Mouse (Mus musculus): ENCODE data around the gene 2810408A11Rik.
"Not testable (repeated sequence)": the region's sequence is repeated elsewhere in the genome, so short reads cannot be mapped to it uniquely, and the experiment has no call there.

2810408A11Rik gene

DNA sequence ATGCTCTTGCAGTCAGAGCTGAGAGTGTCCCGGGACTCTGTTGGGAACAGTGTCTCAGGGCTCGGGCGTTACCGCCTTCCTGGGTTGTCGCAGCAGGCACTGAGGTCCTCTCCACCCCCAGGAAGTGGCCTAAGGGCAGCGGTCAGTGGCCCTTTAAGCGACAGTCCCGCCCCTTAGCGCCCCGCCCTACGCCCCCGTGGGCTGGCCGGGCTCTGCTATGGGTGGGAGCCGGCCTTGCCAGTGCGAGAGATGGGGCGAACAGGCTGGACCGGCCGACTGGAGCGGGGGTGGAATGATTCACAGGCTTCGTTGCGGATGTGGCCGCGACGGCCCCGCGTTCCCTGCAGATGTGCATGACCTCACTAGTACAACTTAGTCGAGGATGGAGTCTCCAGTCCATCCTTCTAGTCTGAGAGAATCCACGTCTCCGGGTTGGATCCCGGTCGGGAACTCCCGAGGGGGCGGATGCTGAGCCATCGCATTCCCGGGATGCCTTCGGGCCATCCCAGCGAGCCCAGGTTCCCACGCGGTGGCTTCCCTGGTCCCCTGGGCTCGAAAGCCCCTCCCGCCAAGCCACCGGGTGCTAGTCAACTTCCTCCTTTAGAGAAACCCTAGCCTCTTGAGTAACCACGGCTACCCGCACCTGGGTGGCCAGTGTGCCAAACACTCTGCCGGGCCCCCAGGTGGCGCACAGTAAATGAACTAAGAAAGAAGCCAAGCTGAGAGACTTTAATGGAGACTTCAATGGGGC is 19.8 kb downstream of the 2810408A11Rik start, which contains the start of gene Kctd11:
Gene Kctd11, minus strand, starts transcription at position 554 of the 751 bp plus-strand sequence.
- DNase-seq (ENCODE audit: low spot score in 2 of 2) = peak; percentile 22 to 52

DNA sequence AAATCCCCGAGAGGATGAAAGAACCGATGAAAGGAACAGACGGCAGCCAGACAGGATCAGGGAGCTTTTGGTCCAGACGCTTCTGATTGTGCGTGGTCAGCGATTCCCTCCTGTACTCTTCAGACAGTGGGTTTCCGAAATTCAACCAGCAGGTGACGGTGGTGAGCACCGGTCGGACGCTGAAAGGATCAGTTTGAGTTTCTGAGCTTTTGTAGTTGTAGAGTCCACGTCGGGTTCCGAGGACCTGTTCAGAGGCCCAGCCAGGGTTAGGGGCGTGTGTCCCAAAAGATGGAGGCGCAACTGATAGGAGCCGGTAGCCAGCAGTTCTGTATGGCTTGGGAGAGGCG is 20.3 kb downstream of the 2810408A11Rik start:
- DNase-seq (ENCODE audit: low spot score in 2 of 2) = peak in 1 of 2 experiments; percentile 26

GRCm38 (mm10) chr11:69879711-69880110 is 21.1 kb downstream of the 2810408A11Rik start:
- no peak for DNase-seq (ENCODE audit: low spot score in 2 of 2)

- DNase-seq (ENCODE audit: low spot score in 2 of 2) = no peak
Measured at GRCm38 (mm10) chr11:69878952-69879351, 21.8 kb downstream of the 2810408A11Rik start.

- DNase-seq (ENCODE audit: low spot score in 2 of 2) = no peak
Measured at GRCm38 (mm10) chr11:69878399-69878798, 22.4 kb downstream of the 2810408A11Rik start.

DNA sequence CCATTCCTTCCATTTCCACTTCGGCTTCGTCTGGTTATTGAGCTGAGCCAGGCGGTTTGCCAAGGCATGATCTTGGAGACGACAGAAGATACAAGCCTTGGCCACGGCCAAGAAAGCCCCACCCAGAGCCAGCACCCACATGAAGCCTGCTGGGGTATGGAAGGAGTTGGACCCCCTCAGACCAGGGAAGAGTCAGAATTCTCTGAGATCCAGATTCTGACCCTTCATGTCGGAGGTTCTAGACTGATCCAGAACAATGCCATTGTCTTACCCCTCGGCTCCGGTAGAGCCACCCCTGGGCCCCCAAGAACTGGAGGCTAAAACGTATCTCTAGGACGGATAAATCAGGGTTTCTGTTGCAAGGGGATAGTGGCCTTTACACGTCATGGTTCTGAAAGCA is 22.9 kb downstream of the 2810408A11Rik start, which contains the start of gene Tmem95:
Gene Tmem95, minus strand, starts transcription at position 141 of the 400 bp plus-strand sequence.
- no peak for DNase-seq (ENCODE audit: low spot score in 2 of 2)

- peak; percentile 51 to 72 for DNase-seq (ENCODE audit: low spot score in 2 of 2)
Measured at GRCm38 (mm10) chr11:69876867-69877266, 23.9 kb downstream of the 2810408A11Rik start.

GRCm38 (mm10) chr11:69876186-69876585 is 24.6 kb downstream of the 2810408A11Rik start:
- DNase-seq (ENCODE audit: low spot score in 2 of 2) = no peak

DNA sequence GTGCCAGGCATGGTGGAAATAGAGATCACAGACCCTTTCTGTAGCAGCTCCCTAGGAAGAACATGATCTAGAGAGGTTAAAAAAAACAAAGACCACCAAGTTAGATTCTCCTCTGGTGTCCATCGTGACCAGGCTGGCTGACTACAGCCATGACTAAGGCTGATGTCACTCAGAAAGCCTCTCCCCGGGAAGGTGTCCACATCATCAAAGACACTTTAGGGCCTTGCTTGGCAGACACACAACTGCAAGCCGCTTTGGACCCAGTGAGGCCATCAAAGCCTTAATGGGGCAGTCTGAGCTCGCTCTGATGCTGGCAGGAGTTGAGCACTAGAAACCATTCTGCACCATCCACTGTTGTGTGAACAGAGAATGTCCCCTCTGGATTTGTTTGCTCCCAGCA is 28.3 kb downstream of the 2810408A11Rik start:
- no peak for DNase-seq (ENCODE audit: low spot score in 2 of 2)

DNA sequence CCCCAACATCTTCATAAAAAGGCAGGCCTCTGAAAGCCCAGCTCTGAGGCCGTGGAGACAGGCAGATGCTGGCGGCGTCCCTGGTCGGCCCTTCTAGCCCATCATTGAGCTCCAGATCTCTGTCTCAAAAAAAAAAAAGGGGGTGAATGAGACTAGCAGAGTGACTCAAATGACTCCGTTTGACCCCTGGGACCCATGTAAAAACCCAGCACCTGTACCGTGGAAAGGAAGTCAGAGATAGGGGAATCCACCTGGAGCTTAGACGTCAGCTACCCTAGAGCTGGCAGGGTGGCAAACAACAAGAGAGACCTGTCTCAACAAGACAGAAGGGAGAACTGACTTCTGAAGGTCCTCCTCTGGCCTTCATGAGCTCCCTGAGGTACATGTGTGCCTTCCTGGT is 29.0 kb downstream of the 2810408A11Rik start:
- no peak for DNase-seq (ENCODE audit: low spot score in 2 of 2)

DNA sequence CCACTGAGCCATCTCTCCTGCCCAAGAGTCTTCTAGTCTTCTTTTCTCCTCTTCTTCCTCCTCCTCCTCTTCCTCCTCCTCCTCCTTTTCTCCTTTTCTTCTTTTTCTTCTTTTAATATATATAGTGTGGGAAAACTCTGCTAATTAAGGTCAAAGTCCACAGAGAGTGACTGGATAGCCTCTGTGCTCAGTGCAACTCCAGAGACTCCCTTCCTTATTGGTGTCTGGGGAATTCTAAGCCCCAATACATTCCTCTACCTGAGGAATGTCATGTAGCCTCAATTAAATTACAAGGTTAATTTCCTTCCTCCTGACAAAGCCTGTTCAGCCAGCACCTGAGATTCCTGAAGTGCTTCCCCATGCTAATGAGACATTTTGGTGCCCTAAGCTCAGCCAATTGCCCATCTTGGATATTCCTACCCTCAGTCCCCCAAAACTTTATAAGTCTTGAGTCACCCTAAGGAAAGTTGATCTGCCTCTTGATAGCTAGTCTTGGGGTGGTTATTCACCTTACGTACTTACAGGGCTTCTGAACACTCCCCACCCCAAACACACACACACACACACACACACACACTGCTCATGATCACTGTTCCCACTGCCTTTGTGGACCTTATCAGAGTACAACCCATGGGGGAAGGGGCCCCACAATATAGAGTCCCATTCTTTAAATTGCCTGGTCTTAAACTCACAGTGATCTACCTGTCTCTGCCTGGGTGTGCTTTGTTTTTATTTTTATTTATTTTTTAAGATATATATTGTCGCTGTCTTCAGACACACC is 30.3 kb downstream of the 2810408A11Rik start:
- no peak for DNase-seq (ENCODE audit: low spot score in 2 of 2)

GRCm38 (mm10) chr11:69867335-69867734 is 33.5 kb downstream of the 2810408A11Rik start:
- no peak for DNase-seq (ENCODE audit: low spot score in 2 of 2)

- no peak for DNase-seq (ENCODE audit: low spot score in 2 of 2)
Measured at GRCm38 (mm10) chr11:69865561-69865960, 35.2 kb downstream of the 2810408A11Rik start.

GRCm38 (mm10) chr11:69864138-69864860 is 36.5 kb downstream of the 2810408A11Rik start:
- no peak for DNase-seq (ENCODE audit: low spot score in 2 of 2)

DNA sequence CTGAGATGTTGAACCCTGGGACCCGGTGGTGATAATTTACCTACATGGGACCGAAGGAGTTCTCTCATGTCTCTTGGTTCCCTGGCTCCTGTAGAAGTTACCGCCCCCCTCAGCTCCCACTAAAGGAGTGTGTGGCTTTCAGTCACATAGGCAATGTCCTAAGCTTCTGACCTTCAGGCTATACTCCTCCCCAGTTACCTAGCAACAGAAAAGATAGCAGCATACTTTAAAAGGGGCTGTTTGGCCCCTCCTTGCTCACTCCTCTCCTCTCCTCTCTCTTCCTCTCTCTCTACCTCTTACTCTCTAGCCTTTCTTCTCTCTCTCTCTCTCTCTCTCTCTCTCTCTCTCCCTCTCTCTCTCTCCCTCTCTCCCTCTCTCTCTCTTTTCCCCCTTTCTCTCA is 37.1 kb downstream of the 2810408A11Rik start:
- not testable (repeated sequence) for DNase-seq (ENCODE audit: low spot score in 2 of 2)

DNA sequence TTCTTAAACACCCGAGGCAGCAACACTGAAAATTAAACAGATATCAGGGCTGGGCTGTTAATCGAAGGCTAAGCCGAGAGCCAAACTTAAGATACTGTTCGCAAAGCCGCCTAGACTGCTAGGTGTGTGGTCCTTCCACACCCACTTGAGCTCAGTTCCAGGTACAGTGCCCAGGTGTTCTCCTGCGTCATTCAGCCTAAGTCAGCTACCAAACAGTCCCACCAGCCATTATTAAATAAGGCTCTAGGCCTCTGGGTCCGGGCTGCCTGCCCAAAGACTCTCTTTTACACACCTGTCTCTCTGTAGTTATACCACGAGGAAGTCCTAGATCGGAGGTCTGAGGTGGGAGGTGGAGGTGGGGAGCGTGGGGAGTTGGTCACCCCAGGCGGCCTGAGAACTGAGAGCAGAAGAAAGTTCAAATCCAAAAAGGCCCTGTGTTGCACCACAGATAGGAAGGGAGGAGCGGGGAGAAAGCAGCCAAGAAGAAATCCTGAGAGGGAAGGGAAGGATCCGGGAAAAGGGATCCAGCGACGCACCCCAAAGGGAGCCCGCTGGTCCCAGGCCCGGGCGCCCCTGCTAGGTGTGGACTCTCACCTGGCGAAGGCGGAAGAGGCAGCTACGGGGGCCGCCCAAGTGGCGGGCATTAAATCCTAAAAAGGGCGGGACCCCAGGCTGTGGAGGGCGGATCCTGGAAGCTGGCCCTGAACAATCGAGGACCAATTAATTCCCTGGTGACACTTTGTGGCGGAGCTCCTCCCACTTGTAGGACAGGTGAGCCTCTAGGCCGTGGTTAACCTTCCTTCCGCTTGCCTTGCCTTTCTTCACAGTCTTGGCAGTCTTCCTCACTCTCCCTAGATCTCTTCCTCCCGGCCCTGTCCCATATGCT is 42.4 kb downstream of the 2810408A11Rik start, which contains the start of gene Tnk1:
Gene Tnk1, minus strand, starts transcription at position 618 of the 886 bp plus-strand sequence.
- no peak for DNase-seq (ENCODE audit: low spot score in 2 of 2)

GRCm38 (mm10) chr11:69855347-69855746 is 45.4 kb downstream of the 2810408A11Rik start:
- DNase-seq (ENCODE audit: low spot score in 2 of 2) = no peak

- no peak for DNase-seq (ENCODE audit: low spot score in 2 of 2)
Measured at GRCm38 (mm10) chr11:69854680-69855079, 46.1 kb downstream of the 2810408A11Rik start.

DNA sequence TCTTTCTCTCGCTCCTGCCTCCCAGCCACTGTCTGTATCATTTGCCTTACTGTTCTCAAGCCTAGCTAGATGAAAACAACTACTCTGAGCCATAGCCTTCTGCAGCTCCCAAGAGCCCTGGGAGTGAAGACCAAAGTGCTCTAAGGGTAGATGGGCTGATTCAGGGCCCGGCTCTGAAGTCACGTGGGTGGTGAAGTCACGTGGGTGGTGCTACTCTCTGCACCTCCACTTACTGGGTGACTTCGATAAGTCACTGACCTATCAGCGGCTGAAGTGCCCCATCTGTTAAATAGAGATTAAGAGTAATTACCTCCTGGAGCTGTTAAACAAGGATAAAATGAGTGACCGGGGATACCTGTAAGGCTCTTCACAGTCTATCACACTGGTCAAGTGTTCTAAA is 46.8 kb downstream of the 2810408A11Rik start:
- no peak for DNase-seq (ENCODE audit: low spot score in 2 of 2)

DNA sequence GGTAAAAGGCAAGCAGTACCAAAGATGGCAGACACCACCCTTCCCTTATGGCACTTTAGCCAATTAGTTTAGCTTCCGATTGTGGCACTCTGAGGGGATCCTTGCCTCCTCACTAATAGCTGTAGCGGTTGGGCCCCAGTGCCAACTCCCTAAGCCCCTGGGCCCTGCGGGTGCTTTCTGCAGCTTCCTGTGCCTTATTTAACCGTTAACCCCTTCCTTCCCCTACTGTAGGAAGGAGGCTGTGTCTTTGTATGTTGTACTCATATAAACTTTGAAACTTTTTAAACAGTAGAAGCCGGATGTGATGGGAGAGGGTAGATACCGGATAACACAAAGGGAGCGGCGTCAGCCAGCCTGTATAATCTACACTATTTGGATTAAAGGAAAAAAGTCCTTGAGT is 50.0 kb downstream of the 2810408A11Rik start:
- DNase-seq (ENCODE audit: low spot score in 2 of 2) = no peak

GRCm38 (mm10) chr11:69849884-69850283 is 50.9 kb downstream of the 2810408A11Rik start:
- DNase-seq (ENCODE audit: low spot score in 2 of 2) = no peak

All from frontal cortex, postnatal 25 days (tissue).